Mouse (Mus musculus) megakaryocyte, embryonic 14.5 days (primary cell): Measurements from ENCODE around the gene Slc7a14.

Experiments
- FLI1 ChIP-seq: IDR thresholded peaks from 2 replicates; pipeline ENCODE4 v1.6.1; 2012; ENCODE audit warnings: low read length, inconsistent platforms, mixed read lengths
- GATA1 ChIP-seq: IDR thresholded peaks from 3 replicates; pipeline ENCODE4 v1.6.1; 2012; ENCODE audit warnings: mixed read lengths, low read length, inconsistent platforms, borderline replicate concordance

- TF ChIP-seq GATA1 = no peak
- TF ChIP-seq FLI1 = no peak
Measured at GRCm38 (mm10) chr3:31161336-31161735, 148.8 kb downstream of the Slc7a14 start.
